Mouse (Mus musculus): ENCODE data around the gene Map3k14. TPM values are rescaled to one million over a fixed set of nuclear protein-coding genes. Genes with fewer than 3 reads are reported as not detected.
A peak's percentile ranks its signal among the peaks of the same experiment; 100 is the strongest.

Map3k14 gene
- polyA plus RNA-seq, 1 experiment from 2014 or later, result 0.64 TPM

DNA sequence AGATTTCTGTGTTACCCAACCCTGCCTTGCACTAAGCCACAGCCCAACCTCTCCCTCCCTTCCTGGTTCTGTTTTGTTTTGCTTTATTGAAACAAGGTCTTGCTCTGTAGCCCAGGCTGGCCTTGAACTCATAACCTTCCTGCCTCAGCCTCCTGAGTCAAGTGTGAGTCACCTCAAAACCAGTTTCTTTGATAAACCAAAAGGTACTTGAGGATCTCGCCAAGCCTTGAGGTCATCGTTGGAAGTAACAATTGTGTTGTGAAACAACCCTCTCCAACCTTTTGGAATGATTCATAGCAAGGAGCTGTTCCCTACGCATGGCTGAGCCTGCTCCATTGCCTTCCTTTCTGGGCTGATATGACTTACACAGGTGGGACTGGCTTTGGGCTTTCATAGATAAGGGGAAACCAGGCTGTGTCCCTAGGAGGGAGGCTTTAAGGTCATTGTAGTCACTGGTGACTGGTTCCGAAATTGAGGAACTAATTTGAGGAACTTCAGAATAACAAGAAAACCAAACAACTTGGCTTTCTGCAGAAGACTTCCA is 9.3 kb downstream of the Map3k14 start:
- no peaks in the 10 kb centered on the region for H3K27me3 ChIP-seq (ENCODE audit: control insufficient read depth, insufficient read depth, low read depth, low read length)
- H3K27ac ChIP-seq (ENCODE audit: low read length), result no peak overlapping the region
- H3K9me3 ChIP-seq (replicated peaks; ENCODE audit: control insufficient read depth, low read length), result no peaks in the 10 kb centered on the region
- H3K4me1 ChIP-seq (ENCODE audit: control insufficient read depth, low read depth, low read length), result no peaks in the 10 kb centered on the region; the same call in 1 of the 2 replicates
- H3K4me3 ChIP-seq (ENCODE audit: low read depth, low read length), result no peak overlapping the region
- ATAC-seq (ENCODE audit: low read depth), result no peak
- H3K4me2 ChIP-seq (ENCODE audit: low read depth, low read length), result no peak overlapping the region
- no peak overlapping the region for H3K9ac ChIP-seq (ENCODE audit: low read depth, low read length)
- H3K36me3 ChIP-seq (ENCODE audit: control insufficient read depth, insufficient read depth), result no peaks in the 10 kb centered on the region
- whole genome bisulfite sequencing (ENCODE audit: insufficient replicate concordance), result 33% methylated on average over 4 of the region's 4 CpGs

GRCm38 (mm10) chr11:103253605-103254004 is 13.7 kb downstream of the Map3k14 start:
- Histone ChIP-seq H3K9ac (ENCODE audit: low read depth, low read length) (no peak overlapping the region), H3K9me3 (replicated peaks; ENCODE audit: control insufficient read depth, low read length) (no peaks in the 10 kb centered on the region), H3K4me1 (ENCODE audit: control insufficient read depth, low read depth, low read length) (no peaks in the 10 kb centered on the region), H3K4me3 (ENCODE audit: low read depth, low read length) (no peak overlapping the region), H3K36me3 (ENCODE audit: control insufficient read depth, insufficient read depth) (no peaks in the 10 kb centered on the region), H3K4me2 (ENCODE audit: low read depth, low read length) (no peak overlapping the region), H3K27ac (ENCODE audit: low read length) (no peak overlapping the region), H3K27me3 (ENCODE audit: control insufficient read depth, insufficient read depth, low read depth, low read length) (no peaks in the 10 kb centered on the region)
- WGBS (ENCODE audit: insufficient replicate concordance), result 49% methylated on average over 5 of the region's 5 CpGs
- ATAC-seq (ENCODE audit: low read depth), result no peak

- Histone ChIP-seq H3K36me3 (ENCODE audit: control insufficient read depth, insufficient read depth) (no peaks in the 10 kb centered on the region), H3K4me3 (ENCODE audit: low read depth, low read length) (no peak overlapping the region), H3K9ac (ENCODE audit: low read depth, low read length) (no peak overlapping the region), H3K27ac (ENCODE audit: low read length) (no peak overlapping the region), H3K27me3 (ENCODE audit: control insufficient read depth, insufficient read depth, low read depth, low read length) (no peaks in the 10 kb centered on the region), H3K4me1 (ENCODE audit: control insufficient read depth, low read depth, low read length) (no peaks in the 10 kb centered on the region), H3K4me2 (ENCODE audit: low read depth, low read length) (no peak overlapping the region), H3K9me3 (replicated peaks; ENCODE audit: control insufficient read depth, low read length) (no peaks in the 10 kb centered on the region)
- WGBS (ENCODE audit: insufficient replicate concordance), result 58% methylated on average over 5 of the region's 5 CpGs
- no peak for ATAC-seq (ENCODE audit: low read depth)
These were observed 14.9 kb downstream of the Map3k14 start for GRCm38 (mm10) chr11:103252380-103252779.

GRCm38 (mm10) chr11:103250324-103250723 is 16.9 kb downstream of the Map3k14 start:
- H3K9ac ChIP-seq (ENCODE audit: low read depth, low read length), result no peak overlapping the region
- ATAC-seq (ENCODE audit: low read depth), result no peak
- 72% methylated on average over 3 of the region's 3 CpGs for WGBS (ENCODE audit: insufficient replicate concordance)
- H3K4me3 ChIP-seq (ENCODE audit: low read depth, low read length), result no peak overlapping the region
- no peaks in the 10 kb centered on the region for H3K27me3 ChIP-seq (ENCODE audit: control insufficient read depth, insufficient read depth, low read depth, low read length)
- H3K36me3 ChIP-seq (ENCODE audit: control insufficient read depth, insufficient read depth), result no peaks in the 10 kb centered on the region
- H3K4me2 ChIP-seq (ENCODE audit: low read depth, low read length), result no peak overlapping the region
- no peaks in the 10 kb centered on the region for H3K9me3 ChIP-seq (replicated peaks; ENCODE audit: control insufficient read depth, low read length)
- H3K4me1 ChIP-seq (ENCODE audit: control insufficient read depth, low read depth, low read length), result peaks cover 9% of the 10 kb centered on the region
- no peak overlapping the region for H3K27ac ChIP-seq (ENCODE audit: low read length)

GRCm38 (mm10) chr11:103249509-103249908 is 17.8 kb downstream of the Map3k14 start:
- no peak overlapping the region for H3K4me3 ChIP-seq (ENCODE audit: low read depth, low read length)
- no peaks in the 10 kb centered on the region for H3K27me3 ChIP-seq (ENCODE audit: control insufficient read depth, insufficient read depth, low read depth, low read length)
- ATAC-seq (ENCODE audit: low read depth), result peak; percentile 32; the same call in 1 of the 2 replicates
- no peaks in the 10 kb centered on the region for H3K36me3 ChIP-seq (ENCODE audit: control insufficient read depth, insufficient read depth)
- H3K4me2 ChIP-seq (ENCODE audit: low read depth, low read length), result 0 out of 2 replicates have a peak overlapping the region, but pooled peaks have one; percentile 0
- H3K27ac ChIP-seq (ENCODE audit: low read length), result peak overlapping the region; percentile 69
- no peak overlapping the region for H3K9ac ChIP-seq (ENCODE audit: low read depth, low read length)
- H3K9me3 ChIP-seq (replicated peaks; ENCODE audit: control insufficient read depth, low read length), result no peaks in the 10 kb centered on the region
- H3K4me1 ChIP-seq (ENCODE audit: control insufficient read depth, low read depth, low read length), result peaks cover 9% of the 10 kb centered on the region
- WGBS (ENCODE audit: insufficient replicate concordance), result 17% methylated on average over 6 of the region's 6 CpGs

DNA sequence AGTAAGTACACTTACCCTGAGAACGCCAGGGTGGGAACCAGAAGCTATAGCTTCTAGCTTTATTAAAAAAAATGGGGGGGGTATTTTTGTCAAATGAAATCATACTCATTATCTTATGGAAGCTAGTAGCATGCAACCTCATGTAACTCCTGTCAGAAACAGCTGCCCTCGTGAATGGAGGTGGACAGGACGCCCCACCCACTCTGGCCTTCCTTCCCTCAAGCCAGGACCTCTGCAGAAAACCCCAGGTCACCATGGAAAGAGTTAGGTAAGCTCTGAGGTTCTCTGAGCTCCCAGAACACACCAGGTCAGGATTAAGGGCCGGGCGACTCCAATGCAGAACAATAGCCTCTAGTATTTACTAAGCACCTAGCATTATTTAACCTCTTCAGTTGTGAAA is 18.4 kb downstream of the Map3k14 start:
- Histone ChIP-seq H3K9ac (ENCODE audit: low read depth, low read length) (no peak overlapping the region), H3K4me1 (ENCODE audit: control insufficient read depth, low read depth, low read length) (peaks cover 9% of the 10 kb centered on the region), H3K27me3 (ENCODE audit: control insufficient read depth, insufficient read depth, low read depth, low read length) (no peaks in the 10 kb centered on the region), H3K27ac (ENCODE audit: low read length) (peak overlapping the region; percentile 21; the same call in 1 of the 2 replicates), H3K4me2 (ENCODE audit: low read depth, low read length) (0 out of 2 replicates have a peak overlapping the region, but pooled peaks have one; percentile 0), H3K4me3 (ENCODE audit: low read depth, low read length) (no peak overlapping the region), H3K36me3 (ENCODE audit: control insufficient read depth, insufficient read depth) (no peaks in the 10 kb centered on the region), H3K9me3 (replicated peaks; ENCODE audit: control insufficient read depth, low read length) (no peaks in the 10 kb centered on the region)
- 48% methylated on average over 5 of the region's 5 CpGs for WGBS (ENCODE audit: insufficient replicate concordance)
- ATAC-seq (ENCODE audit: low read depth), result no peak

DNA sequence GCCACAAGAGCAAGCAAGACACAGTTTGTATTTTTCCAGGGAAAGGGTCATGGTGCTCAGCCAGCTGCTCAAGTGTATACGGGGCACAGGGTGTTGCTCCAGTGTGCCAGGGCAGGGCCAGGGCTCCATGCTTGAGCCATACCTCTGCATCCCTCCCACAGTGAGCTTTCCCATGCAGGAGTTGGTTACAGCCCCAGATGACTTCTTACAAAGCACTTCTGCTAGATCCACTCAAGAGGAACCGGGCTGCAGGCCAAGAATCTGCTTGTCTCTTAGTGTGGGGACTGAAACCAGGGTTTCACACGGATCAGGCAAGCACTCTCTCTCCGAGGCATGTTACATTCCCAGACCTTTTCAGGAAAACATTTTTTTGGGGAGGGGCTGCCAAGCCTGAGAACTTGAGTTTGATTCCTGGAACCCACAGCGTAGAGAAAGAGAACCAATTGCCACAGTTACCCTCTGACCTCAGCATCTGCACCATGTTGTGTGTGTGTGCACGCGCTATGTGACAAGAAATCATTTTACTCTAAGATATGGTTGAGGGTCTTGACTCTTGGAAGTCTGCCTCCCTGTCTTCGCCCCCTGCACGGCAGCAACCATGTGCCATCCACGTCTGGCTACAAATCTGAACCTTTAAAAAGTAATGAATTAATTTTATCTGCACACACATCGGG is 19.6 kb downstream of the Map3k14 start:
- 70% methylated on average over 11 of the region's 11 CpGs for WGBS (ENCODE audit: insufficient replicate concordance)
- Histone ChIP-seq H3K36me3 (ENCODE audit: control insufficient read depth, insufficient read depth) (no peaks in the 10 kb centered on the region), H3K4me3 (ENCODE audit: low read depth, low read length) (no peak overlapping the region), H3K9ac (ENCODE audit: low read depth, low read length) (no peak overlapping the region), H3K27me3 (ENCODE audit: control insufficient read depth, insufficient read depth, low read depth, low read length) (no peaks in the 10 kb centered on the region), H3K9me3 (replicated peaks; ENCODE audit: control insufficient read depth, low read length) (no peaks in the 10 kb centered on the region), H3K4me2 (ENCODE audit: low read depth, low read length) (no peak overlapping the region), H3K27ac (ENCODE audit: low read length) (no peak overlapping the region), H3K4me1 (ENCODE audit: control insufficient read depth, low read depth, low read length) (peaks cover 9% of the 10 kb centered on the region)
- ATAC-seq (ENCODE audit: low read depth), result no peak

DNA sequence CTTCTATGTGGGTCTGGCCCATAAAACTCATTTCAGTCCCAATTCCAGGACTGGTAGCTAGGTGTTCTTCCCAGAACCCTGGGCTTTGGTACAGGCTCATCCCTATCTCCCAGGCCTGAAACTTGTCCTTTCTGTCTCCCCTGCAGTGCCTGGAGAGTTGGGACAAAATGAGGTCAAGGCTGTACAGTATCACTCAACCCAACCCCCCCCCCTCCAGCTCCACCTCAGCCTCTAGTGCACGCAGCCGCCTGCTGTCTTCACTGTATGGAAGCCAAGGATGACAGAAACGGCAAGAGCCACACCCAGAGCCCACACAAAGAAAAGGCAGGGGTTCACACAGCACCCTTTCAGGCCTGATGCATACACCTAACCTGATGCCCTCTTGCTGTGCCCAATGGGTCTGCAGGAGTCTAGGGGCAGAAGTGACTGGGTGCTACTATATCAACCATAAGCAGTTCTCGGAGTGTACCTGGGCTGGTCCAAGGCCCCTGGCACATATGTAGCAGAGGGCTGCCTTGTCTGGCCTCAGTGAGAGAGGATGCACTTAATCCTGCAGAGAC is 20.5 kb downstream of the Map3k14 start:
- no peak for ATAC-seq (ENCODE audit: low read depth)
- Histone ChIP-seq H3K4me2 (ENCODE audit: low read depth, low read length) (no peak overlapping the region), H3K9me3 (replicated peaks; ENCODE audit: control insufficient read depth, low read length) (no peaks in the 10 kb centered on the region), H3K9ac (ENCODE audit: low read depth, low read length) (no peak overlapping the region), H3K36me3 (ENCODE audit: control insufficient read depth, insufficient read depth) (no peaks in the 10 kb centered on the region), H3K4me3 (ENCODE audit: low read depth, low read length) (no peak overlapping the region), H3K27ac (ENCODE audit: low read length) (no peak overlapping the region), H3K27me3 (ENCODE audit: control insufficient read depth, insufficient read depth, low read depth, low read length) (no peaks in the 10 kb centered on the region), H3K4me1 (ENCODE audit: control insufficient read depth, low read depth, low read length) (peaks cover 9% of the 10 kb centered on the region)
- 45% methylated on average over 4 of the region's 4 CpGs for WGBS (ENCODE audit: insufficient replicate concordance)

GRCm38 (mm10) chr11:103246081-103246730 is 21.1 kb downstream of the Map3k14 start:
- Histone ChIP-seq H3K9me3 (replicated peaks; ENCODE audit: control insufficient read depth, low read length) (no peaks in the 10 kb centered on the region), H3K4me2 (ENCODE audit: low read depth, low read length) (no peak overlapping the region), H3K4me3 (ENCODE audit: low read depth, low read length) (no peak overlapping the region), H3K27me3 (ENCODE audit: control insufficient read depth, insufficient read depth, low read depth, low read length) (no peaks in the 10 kb centered on the region), H3K36me3 (ENCODE audit: control insufficient read depth, insufficient read depth) (no peaks in the 10 kb centered on the region), H3K4me1 (ENCODE audit: control insufficient read depth, low read depth, low read length) (peaks cover 9% of the 10 kb centered on the region), H3K9ac (ENCODE audit: low read depth, low read length) (no peak overlapping the region), H3K27ac (ENCODE audit: low read length) (no peak overlapping the region)
- 0 out of 2 replicates have a peak, but pooled peaks have one; percentile 13 for ATAC-seq (ENCODE audit: low read depth)
- 16% methylated on average over 10 of the region's 10 CpGs for WGBS (ENCODE audit: insufficient replicate concordance)
